Mouse (Mus musculus): ENCODE results near the gene Galp. TPM values are rescaled to one million over a fixed set of nuclear protein-coding genes. Genes with fewer than 3 reads are reported as not detected.
"Not testable (repeated sequence)": the region's sequence is repeated elsewhere in the genome, so short reads cannot be mapped to it uniquely, and the experiment has no call there.

The Galp gene
- polyA plus RNA-seq, 2 experiments from 2014 or later: not detected

DNA sequence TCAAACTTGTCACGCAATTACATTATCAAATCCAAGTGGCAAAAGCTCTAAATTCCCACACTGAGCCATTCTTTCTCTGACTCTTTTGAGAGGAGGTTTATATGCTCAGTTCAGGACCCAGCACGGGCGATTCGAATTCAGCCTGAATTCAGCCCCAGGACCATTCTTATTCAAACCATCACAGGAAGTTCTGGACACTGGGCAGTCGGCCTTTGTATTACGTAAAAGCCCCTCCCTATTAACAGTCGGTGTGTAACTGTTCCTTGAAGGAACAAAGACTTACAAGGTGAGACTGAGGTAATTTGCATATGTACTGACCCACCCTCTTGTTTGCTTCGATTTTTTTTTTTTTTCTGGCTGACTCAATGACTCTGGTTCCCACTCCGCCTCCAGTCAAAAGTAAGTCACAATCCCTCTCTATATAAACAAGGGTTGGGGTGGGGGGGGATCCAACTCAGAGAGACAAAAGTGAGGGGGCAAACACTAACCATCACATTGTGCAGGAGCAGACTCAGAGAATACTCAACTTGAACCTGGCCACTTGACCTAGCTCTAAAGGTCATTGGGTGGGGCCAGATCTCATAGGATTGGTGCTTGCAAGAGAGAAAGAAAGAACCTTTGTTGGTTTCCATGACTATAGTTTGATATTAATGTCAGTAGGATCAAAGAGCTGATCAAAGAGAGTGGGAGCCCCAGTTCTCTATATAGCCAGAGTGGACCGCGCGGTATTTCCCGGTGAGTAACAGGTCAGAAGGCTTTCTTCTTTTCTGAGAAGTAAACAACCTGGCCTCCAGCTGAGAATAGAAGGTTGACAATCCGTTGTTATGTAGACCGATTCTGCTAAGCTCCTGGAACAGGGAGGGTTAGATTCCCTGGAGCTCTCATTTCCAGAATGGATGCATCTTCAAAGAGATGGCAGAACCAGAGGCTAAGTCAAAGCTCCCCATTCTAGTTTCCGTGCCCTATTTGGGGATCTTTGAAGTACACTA, 61.6 kb downstream of the Galp start:
- ATAC-seq: no peak

DNA sequence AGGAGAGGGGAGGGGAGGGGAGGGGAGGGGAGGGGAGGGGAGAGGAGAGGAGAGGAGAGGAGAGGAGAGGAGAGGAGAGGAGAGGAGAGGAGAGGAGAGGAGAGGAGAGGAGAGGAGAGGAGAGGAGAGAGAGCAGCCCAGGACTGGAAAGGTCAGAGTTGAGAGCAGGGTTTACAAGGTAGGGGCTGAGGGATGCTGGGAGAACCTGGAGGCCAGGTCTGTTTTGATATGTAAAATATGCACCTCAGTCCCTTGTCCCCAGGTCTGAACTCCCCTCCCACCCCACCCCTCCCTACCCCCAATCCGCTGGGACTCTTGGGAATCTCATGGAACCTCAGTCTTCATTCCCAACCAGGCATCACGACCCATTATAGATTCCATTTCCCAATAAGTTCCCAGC, 63.1 kb downstream of the Galp start:
- not testable (repeated sequence) for ATAC-seq

DNA sequence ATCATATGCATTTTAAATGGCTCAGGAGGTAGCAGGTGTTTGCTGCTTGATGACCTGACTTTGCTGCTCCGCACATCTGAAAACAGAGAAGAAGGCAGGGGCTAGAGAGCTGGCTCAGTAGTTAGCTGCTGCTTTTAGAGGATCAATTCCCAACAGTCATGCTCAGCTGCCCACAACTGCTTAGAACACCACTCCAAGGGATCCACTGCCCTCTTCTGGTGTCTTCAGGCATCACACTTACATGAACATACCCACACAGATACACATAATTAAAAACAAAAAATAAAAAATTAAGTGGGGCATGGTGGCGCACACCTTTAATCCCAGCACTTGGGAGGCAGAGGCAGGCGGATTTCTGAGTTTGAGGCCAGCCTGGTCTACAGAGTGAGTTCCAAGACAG, 65.2 kb downstream of the Galp start:
- no peak for ATAC-seq

DNA sequence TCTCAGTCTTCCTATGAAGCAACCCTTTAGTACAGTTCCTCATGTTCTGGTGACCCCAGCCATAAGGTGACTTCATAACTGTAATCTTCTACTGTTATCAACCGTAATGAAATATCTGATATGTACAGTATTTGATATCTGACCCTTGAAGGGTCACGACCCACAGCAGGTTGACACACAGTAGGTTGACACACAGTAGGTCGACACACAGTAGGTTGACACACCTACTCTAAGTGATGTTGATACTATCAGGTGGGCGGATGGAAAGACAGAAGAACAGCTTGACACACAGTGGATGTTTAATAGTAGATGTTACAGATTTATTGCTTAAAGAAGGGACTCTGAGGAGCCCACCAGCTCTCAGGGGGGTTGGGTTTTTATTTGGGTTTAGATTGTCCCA, 66.1 kb downstream of the Galp start:
- ATAC-seq: no peak

DNA sequence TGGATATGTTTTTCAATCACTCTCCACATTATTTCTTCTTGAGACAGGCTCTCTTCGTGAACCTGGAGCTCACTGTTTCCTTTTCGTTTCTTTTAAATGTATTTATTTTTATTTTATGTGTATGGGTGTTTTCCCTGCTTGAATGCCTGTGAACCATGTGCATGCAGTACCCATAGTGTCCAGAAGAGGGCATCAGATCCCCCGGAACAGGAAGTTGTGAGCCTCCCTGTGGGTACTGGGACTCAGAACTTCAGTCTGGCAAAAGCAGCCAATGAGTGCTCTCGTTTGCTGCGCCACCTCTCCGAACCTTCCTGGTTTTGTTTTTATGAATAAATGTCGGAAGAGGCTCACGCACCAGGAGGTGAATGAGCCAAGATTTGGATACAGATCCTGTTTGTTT, 68.8 kb downstream of the Galp start:
- peak; percentile 49 for ATAC-seq

Other genes starting within 250 kb of the Galp start
- gene Vmn1r65, start 186.1 kb upstream of the Galp start, polyA plus RNA-seq (2017; shearing (Covaris generic)): not detected
- not detected for gene Nlrp4c, start 151.9 kb upstream of the Galp start, polyA plus RNA-seq (2017; shearing (Covaris generic))
- 1 to 10 TPM; 6.7 to 6.9 TPM for gene Zfp787, start 41.1 kb upstream of the Galp start, polyA plus RNA-seq (2017; shearing (Covaris generic))
- 10 to 100 TPM in 1 of 2 experiments, 1 to 10 TPM in 1; 5.6 to 10.6 TPM for gene Zfp444, start 24.9 kb upstream of the Galp start, polyA plus RNA-seq (2017; shearing (Covaris generic))
- not detected for gene Zscan5b, start 25.2 kb downstream of the Galp start, polyA plus RNA-seq (2017; shearing (Covaris generic))
- not detected for gene Epp13, start 55.6 kb downstream of the Galp start, polyA plus RNA-seq (2017; shearing (Covaris generic))
- gene Zfp667, start 89.5 kb downstream of the Galp start, polyA plus RNA-seq (2017; shearing (Covaris generic)): 1 to 10 TPM; 6.4 to 7.6 TPM
- 1 to 10 TPM in 1 of 2 experiments, under 1 TPM in 1; 0.94 to 1.4 TPM for gene Zfp583, start 134.2 kb downstream of the Galp start, polyA plus RNA-seq (2017; shearing (Covaris generic))
- under 1 TPM; 0.11 to 0.39 TPM for gene Gm3854, start 146.7 kb downstream of the Galp start, polyA plus RNA-seq (2017; shearing (Covaris generic))
- 1 to 10 TPM; 4.0 to 5.1 TPM for gene Zfp78, start 166.2 kb downstream of the Galp start, polyA plus RNA-seq (2017; shearing (Covaris generic))
- 1 to 10 TPM; 4.0 to 5.5 TPM for gene Zfp28, start 186.2 kb downstream of the Galp start, polyA plus RNA-seq (2017; shearing (Covaris generic))
- not detected for gene Smim17, start 201.6 kb downstream of the Galp start, polyA plus RNA-seq (2017; shearing (Covaris generic))
- gene Gm20715, start 213.2 kb downstream of the Galp start, polyA plus RNA-seq (2017; shearing (Covaris generic)): not detected
- gene Olfr1344, start 241.6 kb downstream of the Galp start, polyA plus RNA-seq (2017; shearing (Covaris generic)): not detected